Mouse (Mus musculus): ENCODE data around the gene Mbnl2. TPM values are rescaled to one million over a fixed set of nuclear protein-coding genes. Genes with fewer than 3 reads are reported as not detected.

Gene Mbnl2
- 163 and 176 TPM in 2 replicates for polyA plus RNA-seq (2012; rRNA removed)

GRCm38 (mm10) chr14:120275246-120276238 lies at the start of gene Mbnl2:
Gene Mbnl2 (plus strand): TSS chr14:120275669.
- peak; percentile 94; the same call in 1 of the 2 replicates for TF ChIP-seq POLR2A (IDR thresholded peaks at IDR 0.05; ENCODE audit: borderline replicate concordance, insufficient read depth, low read length)
- no peak for TF ChIP-seq CTCF (IDR thresholded peaks at IDR 0.05; ENCODE audit: borderline replicate concordance, insufficient read depth, low read depth, low read length)
- peak within 1 kb of the TSS; percentile 70 for H3K27ac ChIP-seq (ENCODE audit: insufficient read depth, low read length)
- peak; percentile 96 to 98 for DNase-seq
- peaks cover 5% of the 10 kb centered on the region; the same call in 1 of the 2 replicates for H3K4me1 ChIP-seq (ENCODE audit: control insufficient read depth, insufficient read depth, low read length)
- under 1% methylated on average over 35 of the region's 35 CpGs for WGBS
- no peaks in the 10 kb centered on the region for H3K27me3 ChIP-seq (ENCODE audit: control insufficient read depth, insufficient read depth, low read length)
- peak within 1 kb of the TSS; percentile 94 for H3K4me3 ChIP-seq (replicated peaks; ENCODE audit: insufficient read depth, low read depth, low read length)

GRCm38 (mm10) chr14:120232076-120232496 lies 43.4 kb upstream of the Mbnl2 start:
- WGBS: 35% methylated on average over 7 of the region's 7 CpGs
- no peak overlapping the region for H3K27ac ChIP-seq (ENCODE audit: insufficient read depth, low read length)
- TF ChIP-seq POLR2A (IDR thresholded peaks at IDR 0.05; ENCODE audit: borderline replicate concordance, insufficient read depth, low read length): no peak
- no peak for TF ChIP-seq CTCF (IDR thresholded peaks at IDR 0.05; ENCODE audit: borderline replicate concordance, insufficient read depth, low read depth, low read length)
- no peaks in the 10 kb centered on the region for H3K4me1 ChIP-seq (ENCODE audit: control insufficient read depth, insufficient read depth, low read length)
- H3K4me3 ChIP-seq (replicated peaks; ENCODE audit: insufficient read depth, low read depth, low read length): no peak overlapping the region
- H3K27me3 ChIP-seq (ENCODE audit: control insufficient read depth, insufficient read depth, low read length): no peaks in the 10 kb centered on the region
- DNase-seq: no peak

GRCm38 (mm10) chr14:120235610-120236009 lies 39.9 kb upstream of the Mbnl2 start:
- no peaks in the 10 kb centered on the region for H3K27me3 ChIP-seq (ENCODE audit: control insufficient read depth, insufficient read depth, low read length)
- no peak overlapping the region for H3K27ac ChIP-seq (ENCODE audit: insufficient read depth, low read length)
- DNase-seq: no peak
- H3K4me1 ChIP-seq (ENCODE audit: control insufficient read depth, insufficient read depth, low read length): no peaks in the 10 kb centered on the region
- no peak overlapping the region for H3K4me3 ChIP-seq (replicated peaks; ENCODE audit: insufficient read depth, low read depth, low read length)
- TF ChIP-seq POLR2A (IDR thresholded peaks at IDR 0.05; ENCODE audit: borderline replicate concordance, insufficient read depth, low read length): no peak
- no peak for TF ChIP-seq CTCF (IDR thresholded peaks at IDR 0.05; ENCODE audit: borderline replicate concordance, insufficient read depth, low read depth, low read length)
- WGBS: 64% methylated on average over 7 of the region's 7 CpGs

GRCm38 (mm10) chr14:120238501-120238900 lies 37.0 kb upstream of the Mbnl2 start:
- H3K4me3 ChIP-seq (replicated peaks; ENCODE audit: insufficient read depth, low read depth, low read length): no peak overlapping the region
- no peaks in the 10 kb centered on the region for H3K4me1 ChIP-seq (ENCODE audit: control insufficient read depth, insufficient read depth, low read length)
- TF ChIP-seq POLR2A (IDR thresholded peaks at IDR 0.05; ENCODE audit: borderline replicate concordance, insufficient read depth, low read length) (no peak), CTCF (IDR thresholded peaks at IDR 0.05; ENCODE audit: borderline replicate concordance, insufficient read depth, low read depth, low read length) (no peak)
- H3K27ac ChIP-seq (ENCODE audit: insufficient read depth, low read length): no peak overlapping the region
- no peak for DNase-seq
- H3K27me3 ChIP-seq (ENCODE audit: control insufficient read depth, insufficient read depth, low read length): no peaks in the 10 kb centered on the region

- 83% methylated on average over 4 of the region's 4 CpGs for WGBS
- TF ChIP-seq POLR2A (IDR thresholded peaks at IDR 0.05; ENCODE audit: borderline replicate concordance, insufficient read depth, low read length) (no peak), CTCF (IDR thresholded peaks at IDR 0.05; ENCODE audit: borderline replicate concordance, insufficient read depth, low read depth, low read length) (no peak)
Measured at GRCm38 (mm10) chr14:120240209-120240608, 35.3 kb upstream of the Mbnl2 start.

GRCm38 (mm10) chr14:120242711-120243110 lies 32.8 kb upstream of the Mbnl2 start:
- 84% methylated on average over 5 of the region's 5 CpGs for WGBS
- H3K4me3 ChIP-seq (replicated peaks; ENCODE audit: insufficient read depth, low read depth, low read length): no peak overlapping the region
- no peak for DNase-seq
- TF ChIP-seq CTCF (IDR thresholded peaks at IDR 0.05; ENCODE audit: borderline replicate concordance, insufficient read depth, low read depth, low read length) (no peak), POLR2A (IDR thresholded peaks at IDR 0.05; ENCODE audit: borderline replicate concordance, insufficient read depth, low read length) (no peak)
- no peaks in the 10 kb centered on the region for H3K4me1 ChIP-seq (ENCODE audit: control insufficient read depth, insufficient read depth, low read length)
- no peaks in the 10 kb centered on the region for H3K27me3 ChIP-seq (ENCODE audit: control insufficient read depth, insufficient read depth, low read length)
- H3K27ac ChIP-seq (ENCODE audit: insufficient read depth, low read length): no peak overlapping the region

More at GRCm38 (mm10) chr14:120240209-120240608, 35.3 kb upstream of the Mbnl2 start:
- Histone ChIP-seq H3K27me3 (ENCODE audit: control insufficient read depth, insufficient read depth, low read length) (no peaks in the 10 kb centered on the region), H3K27ac (ENCODE audit: insufficient read depth, low read length) (no peak overlapping the region), H3K4me1 (ENCODE audit: control insufficient read depth, insufficient read depth, low read length) (no peaks in the 10 kb centered on the region), H3K4me3 (replicated peaks; ENCODE audit: insufficient read depth, low read depth, low read length) (no peak overlapping the region)
- DNase-seq: no peak

- DNase-seq: no peak
- Histone ChIP-seq H3K27me3 (ENCODE audit: control insufficient read depth, insufficient read depth, low read length) (no peaks in the 10 kb centered on the region), H3K4me3 (replicated peaks; ENCODE audit: insufficient read depth, low read depth, low read length) (no peak overlapping the region), H3K4me1 (ENCODE audit: control insufficient read depth, insufficient read depth, low read length) (no peaks in the 10 kb centered on the region), H3K27ac (ENCODE audit: insufficient read depth, low read length) (no peak overlapping the region)
- 77% methylated on average over 8 of the region's 8 CpGs for WGBS
- TF ChIP-seq CTCF (IDR thresholded peaks at IDR 0.05; ENCODE audit: borderline replicate concordance, insufficient read depth, low read depth, low read length) (no peak), POLR2A (IDR thresholded peaks at IDR 0.05; ENCODE audit: borderline replicate concordance, insufficient read depth, low read length) (no peak)
Measured at GRCm38 (mm10) chr14:120245081-120245705, 30.3 kb upstream of the Mbnl2 start.
